Mouse (Mus musculus): Measurements from ENCODE around the gene Pabpn1. TPM values are rescaled to one million over a fixed set of nuclear protein-coding genes. Genes with fewer than 3 reads are reported as not detected.

Pabpn1 gene
- polyA plus RNA-seq, 1 experiment from 2014 or later: 159 TPM

Other genes starting within 250 kb of the Pabpn1 start
- 67.1 and 71.2 TPM in 2 replicates for gene 1700123O20Rik, start 206.3 kb upstream of the Pabpn1 start, polyA plus RNA-seq (2014; fragmentation: Nextera tagmentation; extraction: Ambion mirVana)
- 98.2 and 99.1 TPM in 2 replicates for gene Acin1, start 205.6 kb upstream of the Pabpn1 start, polyA plus RNA-seq (2014; fragmentation: Nextera tagmentation; extraction: Ambion mirVana)
- 0.21 and 0.29 TPM in 2 replicates for gene Gm29776, start 193.7 kb upstream of the Pabpn1 start, polyA plus RNA-seq (2014; fragmentation: Nextera tagmentation; extraction: Ambion mirVana)
- gene Cebpe, start 180.3 kb upstream of the Pabpn1 start, polyA plus RNA-seq (2014; fragmentation: Nextera tagmentation; extraction: Ambion mirVana): not detected in 2 replicates
- 9.8 and 10.7 TPM in 2 replicates for gene Slc7a8, start 110.6 kb upstream of the Pabpn1 start, polyA plus RNA-seq (2014; fragmentation: Nextera tagmentation; extraction: Ambion mirVana)
- gene Rnf212b, start 78.4 kb upstream of the Pabpn1 start, polyA plus RNA-seq (2014; fragmentation: Nextera tagmentation; extraction: Ambion mirVana): not detected in 2 replicates
- 10.7 and 10.8 TPM in 2 replicates for gene Homez, start 21.5 kb upstream of the Pabpn1 start, polyA plus RNA-seq (2014; fragmentation: Nextera tagmentation; extraction: Ambion mirVana)
- gene Ppp1r3e, start 14.9 kb upstream of the Pabpn1 start, polyA plus RNA-seq (2014; fragmentation: Nextera tagmentation; extraction: Ambion mirVana): 5.0 and 5.7 TPM in 2 replicates
- gene Bcl2l2, start 9.1 kb upstream of the Pabpn1 start, polyA plus RNA-seq (2014; fragmentation: Nextera tagmentation; extraction: Ambion mirVana): 5.2 and 5.3 TPM in 2 replicates
- not detected in 2 replicates for gene Gm20521, start 9.1 kb upstream of the Pabpn1 start, polyA plus RNA-seq (2014; fragmentation: Nextera tagmentation; extraction: Ambion mirVana)
- gene Slc22a17, start 20.6 kb downstream of the Pabpn1 start, polyA plus RNA-seq (2014; fragmentation: Nextera tagmentation; extraction: Ambion mirVana): 136 and 142 TPM in 2 replicates
- 15.4 and 15.6 TPM in 2 replicates for gene Efs, start 33.6 kb downstream of the Pabpn1 start, polyA plus RNA-seq (2014; fragmentation: Nextera tagmentation; extraction: Ambion mirVana)
- gene Il25, start 40.2 kb downstream of the Pabpn1 start, polyA plus RNA-seq (2014; fragmentation: Nextera tagmentation; extraction: Ambion mirVana): 0.72 and 0.74 TPM in 2 replicates
- gene Cmtm5, start 43.8 kb downstream of the Pabpn1 start, polyA plus RNA-seq (2014; fragmentation: Nextera tagmentation; extraction: Ambion mirVana): 11.3 and 11.4 TPM in 2 replicates
- gene Myh6, start 74.4 kb downstream of the Pabpn1 start, polyA plus RNA-seq (2014; fragmentation: Nextera tagmentation; extraction: Ambion mirVana): 0.78 and 2.1 TPM in 2 replicates
- gene Gm17428, start 84.4 kb downstream of the Pabpn1 start, polyA plus RNA-seq (2014; fragmentation: Nextera tagmentation; extraction: Ambion mirVana): not detected in 2 replicates
- gene Myh7, start 102.1 kb downstream of the Pabpn1 start, polyA plus RNA-seq (2014; fragmentation: Nextera tagmentation; extraction: Ambion mirVana): 5.6 and 6.7 TPM in 2 replicates
- gene Ngdn, start 123.0 kb downstream of the Pabpn1 start, polyA plus RNA-seq (2014; fragmentation: Nextera tagmentation; extraction: Ambion mirVana): 42.6 and 43.1 TPM in 2 replicates
- gene Zfhx2, start 199.8 kb downstream of the Pabpn1 start, polyA plus RNA-seq (2014; fragmentation: Nextera tagmentation; extraction: Ambion mirVana): 17.8 and 21.5 TPM in 2 replicates
- 30.4 and 30.7 TPM in 2 replicates for gene Thtpa, start 202.3 kb downstream of the Pabpn1 start, polyA plus RNA-seq (2014; fragmentation: Nextera tagmentation; extraction: Ambion mirVana)
- gene Ap1g2, start 214.1 kb downstream of the Pabpn1 start, polyA plus RNA-seq (2014; fragmentation: Nextera tagmentation; extraction: Ambion mirVana): 6.3 and 8.6 TPM in 2 replicates
- gene Jph4, start 224.4 kb downstream of the Pabpn1 start, polyA plus RNA-seq (2014; fragmentation: Nextera tagmentation; extraction: Ambion mirVana): 35.4 and 42.7 TPM in 2 replicates